Mouse (Mus musculus): ENCODE results near the gene Rbm38. TPM values are rescaled to one million over a fixed set of nuclear protein-coding genes. Genes with fewer than 3 reads are reported as not detected.

Gene Rbm38
- polyA plus RNA-seq, 1 experiment from 2014 or later: 45.8 TPM

DNA sequence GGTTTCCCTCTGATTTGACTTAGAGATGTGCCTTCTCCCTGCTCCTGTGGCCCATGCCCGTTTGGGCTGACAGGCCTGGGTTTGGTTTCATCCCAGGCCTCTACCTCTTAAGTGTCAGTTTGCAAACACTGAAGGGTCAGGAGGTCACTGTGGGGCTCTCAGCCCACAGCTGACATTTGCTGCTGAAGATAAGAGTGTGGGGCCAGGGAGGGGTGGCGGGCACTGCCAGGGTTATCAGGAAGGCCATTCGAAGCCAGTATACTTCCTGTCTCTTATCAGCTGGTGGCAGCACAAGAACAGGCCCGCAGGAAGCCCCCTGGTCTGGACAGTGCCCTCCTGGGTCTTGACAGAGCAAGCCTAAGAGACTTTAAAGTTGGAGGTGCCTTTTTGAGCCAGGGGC, 14.7 kb downstream of the Rbm38 start:
- TF ChIP-seq CTCF (IDR thresholded peaks at IDR 0.05; ENCODE audit: low read depth): no peak
- WGBS: 19% methylated on average over 4 of the region's 4 CpGs
- Histone ChIP-seq H3K9ac (no peak overlapping the region), H3K27me3 (ENCODE audit: insufficient read depth, low read length) (no peaks in the 10 kb centered on the region), H3K9me3 (ENCODE audit: low read depth, low read length) (no peaks in the 10 kb centered on the region), H3K27ac (ENCODE audit: low read depth) (0 out of 2 replicates have a peak overlapping the region, but pooled peaks have one; percentile 12), H3K4me3 (ENCODE audit: low read depth, low read length) (no peak overlapping the region), H3K36me3 (ENCODE audit: insufficient read depth) (peaks cover 55% of the 10 kb centered on the region), H3K4me2 (no peak overlapping the region), H3K4me1 (ENCODE audit: insufficient read depth) (no peaks in the 10 kb centered on the region)
- ATAC-seq (ENCODE audit: insufficient read depth): peak; percentile 33
- no peak for DNase-seq

DNA sequence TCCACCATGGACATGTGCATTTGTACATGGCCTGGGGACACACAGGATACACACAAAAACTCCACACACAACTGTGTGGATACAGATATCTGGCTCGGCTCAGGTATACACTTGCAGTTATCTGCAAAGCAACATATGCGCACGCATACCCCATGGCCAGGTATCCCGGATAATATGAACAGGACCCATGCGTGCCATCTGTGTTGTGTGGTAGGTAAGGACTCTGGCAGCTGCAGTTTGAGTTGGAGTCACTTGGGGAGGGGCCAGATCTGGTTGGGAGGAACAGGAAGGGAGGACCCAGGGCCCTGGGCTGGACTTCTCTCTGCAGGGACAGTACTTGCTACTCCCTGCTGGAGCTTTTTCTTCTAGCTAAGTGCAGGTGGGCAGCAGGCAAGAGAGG, 15.4 kb downstream of the Rbm38 start:
- ATAC-seq (ENCODE audit: insufficient read depth): no peak
- DNase-seq: no peak
- 91% methylated on average over 5 of the region's 5 CpGs for WGBS
- no peak overlapping the region for H3K27ac ChIP-seq (ENCODE audit: low read depth)
- no peaks in the 10 kb centered on the region for H3K4me1 ChIP-seq (ENCODE audit: insufficient read depth)
- no peak for TF ChIP-seq CTCF (IDR thresholded peaks at IDR 0.05; ENCODE audit: low read depth)
- H3K9me3 ChIP-seq (ENCODE audit: low read depth, low read length): no peaks in the 10 kb centered on the region
- no peaks in the 10 kb centered on the region for H3K27me3 ChIP-seq (ENCODE audit: insufficient read depth, low read length)
- no peak overlapping the region for H3K4me3 ChIP-seq (ENCODE audit: low read depth, low read length)
- no peak overlapping the region for H3K9ac ChIP-seq
- no peak overlapping the region for H3K4me2 ChIP-seq
- peaks cover 49% of the 10 kb centered on the region for H3K36me3 ChIP-seq (ENCODE audit: insufficient read depth)

DNA sequence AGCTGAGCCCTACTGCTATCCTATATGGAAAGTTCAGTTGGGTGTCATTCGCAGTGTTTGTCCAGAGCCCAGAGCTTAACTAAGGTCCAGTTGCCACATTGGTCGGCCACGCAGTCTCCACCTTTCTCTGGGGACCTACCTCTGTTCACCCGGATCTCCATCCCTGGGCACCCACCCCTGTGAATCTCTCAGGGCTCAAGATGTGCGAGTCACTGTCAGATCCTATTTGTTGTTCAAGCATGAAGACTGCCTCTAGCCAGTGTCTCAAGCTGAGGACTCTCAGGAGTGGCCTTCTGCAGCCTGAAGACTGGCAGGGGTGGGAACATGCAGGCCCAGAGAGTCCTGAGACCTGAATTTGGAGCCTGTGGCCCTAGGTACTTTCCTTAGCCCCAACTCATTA, 15.8 kb downstream of the Rbm38 start:
- DNase-seq (no peak), ATAC-seq (ENCODE audit: insufficient read depth) (no peak)
- H3K36me3 ChIP-seq (ENCODE audit: insufficient read depth): peaks cover 45% of the 10 kb centered on the region
- no peaks in the 10 kb centered on the region for H3K4me1 ChIP-seq (ENCODE audit: insufficient read depth)
- no peak overlapping the region for H3K4me3 ChIP-seq (ENCODE audit: low read depth, low read length)
- no peak overlapping the region for H3K9ac ChIP-seq
- no peaks in the 10 kb centered on the region for H3K27me3 ChIP-seq (ENCODE audit: insufficient read depth, low read length)
- WGBS: 86% methylated on average over 5 of the region's 5 CpGs
- H3K27ac ChIP-seq (ENCODE audit: low read depth): 0 out of 2 replicates have a peak overlapping the region, but pooled peaks have one; percentile 30
- TF ChIP-seq CTCF (IDR thresholded peaks at IDR 0.05; ENCODE audit: low read depth): no peak
- no peak overlapping the region for H3K4me2 ChIP-seq
- no peaks in the 10 kb centered on the region for H3K9me3 ChIP-seq (ENCODE audit: low read depth, low read length)

DNA sequence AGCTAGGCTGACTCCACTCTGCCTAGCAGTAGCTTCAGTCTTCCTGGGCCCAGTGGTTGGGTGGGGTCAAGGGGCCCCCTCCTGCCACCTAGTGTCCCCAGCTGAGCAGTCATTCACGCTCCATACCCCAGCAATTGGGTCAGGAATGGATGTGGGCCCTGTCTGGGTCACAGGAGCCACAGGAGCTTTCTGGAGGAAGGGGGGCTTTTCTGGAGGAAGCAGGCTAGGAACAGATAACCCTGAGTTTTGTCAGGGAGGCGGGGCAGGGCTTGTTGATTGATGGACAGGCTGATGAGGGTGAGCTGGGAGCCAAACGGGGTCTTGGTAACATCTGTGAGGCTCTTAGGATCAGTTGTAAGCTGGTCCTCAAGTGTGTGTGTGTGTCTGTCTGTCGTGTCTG, 16.3 kb downstream of the Rbm38 start:
- DNase-seq: no peak
- Histone ChIP-seq H3K4me3 (ENCODE audit: low read depth, low read length) (no peak overlapping the region), H3K9me3 (ENCODE audit: low read depth, low read length) (no peaks in the 10 kb centered on the region), H3K27ac (ENCODE audit: low read depth) (no peak overlapping the region), H3K9ac (no peak overlapping the region), H3K4me2 (no peak overlapping the region), H3K4me1 (ENCODE audit: insufficient read depth) (no peaks in the 10 kb centered on the region), H3K36me3 (ENCODE audit: insufficient read depth) (peaks cover 40% of the 10 kb centered on the region), H3K27me3 (ENCODE audit: insufficient read depth, low read length) (no peaks in the 10 kb centered on the region)
- no peak for ATAC-seq (ENCODE audit: insufficient read depth)
- no peak for TF ChIP-seq CTCF (IDR thresholded peaks at IDR 0.05; ENCODE audit: low read depth)
- WGBS: 45% methylated on average over 4 of the region's 4 CpGs

DNA sequence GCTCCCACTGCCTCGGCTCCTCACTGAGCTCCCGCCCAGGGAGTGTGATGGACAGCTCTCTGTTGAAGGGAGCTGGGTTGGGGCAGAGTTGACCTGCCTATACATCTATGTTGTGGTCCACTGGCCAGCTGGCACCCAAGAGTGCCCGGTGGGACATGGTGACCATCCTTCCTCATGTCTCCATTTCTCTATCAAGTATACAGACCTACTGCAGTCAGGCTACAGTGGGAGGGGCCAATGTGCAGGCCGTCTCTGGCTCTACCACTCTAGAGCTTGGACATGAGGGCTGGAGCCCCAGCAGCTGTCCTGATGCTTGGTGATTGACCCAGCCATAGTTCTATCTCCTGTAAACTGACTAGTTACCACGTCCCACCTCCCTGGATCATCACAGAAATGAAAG, 17.0 kb downstream of the Rbm38 start:
- no peaks in the 10 kb centered on the region for H3K9me3 ChIP-seq (ENCODE audit: low read depth, low read length)
- H3K36me3 ChIP-seq (ENCODE audit: insufficient read depth): peaks cover 32% of the 10 kb centered on the region
- H3K4me3 ChIP-seq (ENCODE audit: low read depth, low read length): no peak overlapping the region
- DNase-seq: no peak
- no peak for ATAC-seq (ENCODE audit: insufficient read depth)
- H3K27ac ChIP-seq (ENCODE audit: low read depth): peak overlapping the region; percentile 50; the same call in 1 of the 2 replicates
- no peak for TF ChIP-seq CTCF (IDR thresholded peaks at IDR 0.05; ENCODE audit: low read depth)
- WGBS: 69% methylated on average over 5 of the region's 5 CpGs
- H3K27me3 ChIP-seq (ENCODE audit: insufficient read depth, low read length): no peaks in the 10 kb centered on the region
- no peak overlapping the region for H3K4me2 ChIP-seq
- H3K9ac ChIP-seq: no peak overlapping the region
- H3K4me1 ChIP-seq (ENCODE audit: insufficient read depth): no peaks in the 10 kb centered on the region

DNA sequence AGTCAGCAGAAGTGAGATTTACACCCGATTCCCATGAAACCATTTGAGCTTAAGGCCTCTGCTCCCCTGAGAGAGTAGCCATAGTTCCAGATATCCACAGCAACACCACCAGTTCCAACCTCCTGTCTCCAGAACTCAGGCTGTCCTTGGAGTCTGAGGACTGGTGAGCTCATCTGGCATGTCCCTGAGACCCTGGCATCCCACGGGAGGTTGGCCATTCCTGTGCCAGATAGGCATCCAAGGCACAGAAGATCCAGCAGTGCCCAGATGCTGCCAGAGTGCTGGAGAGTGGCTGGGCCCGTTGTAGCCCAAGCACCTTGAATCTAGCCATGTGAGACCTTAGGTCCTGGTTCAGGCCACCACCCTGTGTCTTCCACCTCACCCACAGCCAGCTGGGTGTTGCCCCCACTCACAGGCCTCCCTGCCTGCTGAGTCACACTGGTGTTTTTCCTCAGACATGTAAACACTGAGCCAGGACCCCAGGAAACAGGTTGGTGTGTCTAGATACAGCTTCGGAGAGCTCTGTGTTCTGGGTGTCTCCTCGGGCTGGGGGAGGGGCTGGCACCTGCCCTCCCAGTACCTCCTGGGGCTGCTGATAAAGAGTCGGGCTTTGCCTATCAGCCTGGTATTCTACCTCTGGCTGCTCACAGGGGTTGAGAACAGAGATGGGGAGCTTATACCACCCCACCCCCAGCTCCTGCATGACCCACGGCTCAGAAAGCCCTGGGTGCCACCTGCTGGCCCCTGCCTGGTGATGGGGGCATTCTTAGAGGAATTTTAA, 17.7 kb downstream of the Rbm38 start:
- TF ChIP-seq CTCF (IDR thresholded peaks at IDR 0.05; ENCODE audit: low read depth): no peak
- DNase-seq: no peak
- Histone ChIP-seq H3K9ac (no peak overlapping the region), H3K4me2 (no peak overlapping the region), H3K4me3 (ENCODE audit: low read depth, low read length) (no peak overlapping the region), H3K9me3 (ENCODE audit: low read depth, low read length) (no peaks in the 10 kb centered on the region), H3K36me3 (ENCODE audit: insufficient read depth) (peaks cover 26% of the 10 kb centered on the region), H3K27ac (ENCODE audit: low read depth) (peak overlapping the region; percentile 50; the same call in 1 of the 2 replicates), H3K4me1 (ENCODE audit: insufficient read depth) (no peaks in the 10 kb centered on the region), H3K27me3 (ENCODE audit: insufficient read depth, low read length) (no peaks in the 10 kb centered on the region)
- ATAC-seq (ENCODE audit: insufficient read depth): peak; percentile 63
- WGBS: 60% methylated on average over 7 of the region's 7 CpGs

GRCm38 (mm10) chr2:173039041-173039440, 18.7 kb downstream of the Rbm38 start:
- H3K27ac ChIP-seq (ENCODE audit: low read depth): no peak overlapping the region
- H3K4me1 ChIP-seq (ENCODE audit: insufficient read depth): no peaks in the 10 kb centered on the region
- no peak for TF ChIP-seq CTCF (IDR thresholded peaks at IDR 0.05; ENCODE audit: low read depth)
- no peak overlapping the region for H3K9ac ChIP-seq
- no peak overlapping the region for H3K4me3 ChIP-seq (ENCODE audit: low read depth, low read length)
- ATAC-seq (ENCODE audit: insufficient read depth) (no peak), DNase-seq (no peak)
- no peaks in the 10 kb centered on the region for H3K27me3 ChIP-seq (ENCODE audit: insufficient read depth, low read length)
- 85% methylated on average over 4 of the region's 4 CpGs for WGBS
- no peak overlapping the region for H3K4me2 ChIP-seq
- H3K36me3 ChIP-seq (ENCODE audit: insufficient read depth): peaks cover 16% of the 10 kb centered on the region
- H3K9me3 ChIP-seq (ENCODE audit: low read depth, low read length): no peaks in the 10 kb centered on the region
